Mouse (Mus musculus) brain, embryonic 14.5 days (tissue): Measurements from ENCODE around the gene Hist2h3b. TPM values are rescaled to one million over a fixed set of nuclear protein-coding genes. Genes with fewer than 3 reads are reported as not detected.
A peak's percentile ranks its signal among the peaks of the same experiment; 100 is the strongest.

Experiments
- DNase-seq: peaks from one replicate; pipeline ENCODE4 v3.0.0-alpha.2; 2011; ENCODE audit warnings: low read depth
- CTCF ChIP-seq: fragments of 200-500 bp; IDR thresholded peaks from 2 replicates; pipeline ENCODE4 v1.5.1; 2012; ENCODE audit warnings: inconsistent platforms, mild to moderate bottlenecking, moderate library complexity, borderline replicate concordance; ENCODE audit not compliant: insufficient read depth, insufficient read length; ENCODE audit errors: extremely low read depth
- POLR2A ChIP-seq: fragments of 200-500 bp; IDR thresholded peaks from 2 replicates; pipeline ENCODE4 v1.6.1; 2012; ENCODE audit warnings: mild to moderate bottlenecking, inconsistent platforms, borderline replicate concordance; ENCODE audit not compliant: poor library complexity, insufficient read depth, insufficient read length, severe bottlenecking; ENCODE audit errors: extremely low read depth
- polyA plus RNA-seq: library from polyadenylated mRNA; depleted of rRNA; stranded (reverse); fragments of >200 nt; gene quantifications from 2 replicates; pipeline ENCODE4 v1.2.3, GENCODE M21; 2012; rRNA removed

The Hist2h3b gene
- polyA plus RNA-seq, 1 experiment: 76.5 TPM

DNA sequence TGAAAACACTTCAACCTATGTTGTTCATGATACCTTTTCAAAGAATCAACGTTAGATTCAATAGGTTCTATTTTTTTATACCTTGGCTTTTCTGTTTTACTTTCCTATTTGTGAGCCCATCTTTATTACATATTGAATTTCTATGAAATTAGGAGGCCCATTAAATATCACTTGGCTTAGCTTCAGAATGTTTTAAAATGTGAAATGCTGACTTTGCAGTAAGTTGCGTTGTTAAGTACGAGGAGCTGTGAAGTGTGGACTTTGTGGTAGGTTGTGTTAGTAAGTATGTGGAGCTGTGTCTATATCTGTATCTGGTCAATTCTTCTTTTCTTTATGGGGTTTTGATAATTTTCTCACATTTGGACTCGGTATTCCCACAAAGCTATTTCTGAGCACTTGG lies 29.9 kb downstream of the Hist2h3b start:
- TF ChIP-seq CTCF (no peak), POLR2A (no peak)
- no peak for DNase-seq

DNA sequence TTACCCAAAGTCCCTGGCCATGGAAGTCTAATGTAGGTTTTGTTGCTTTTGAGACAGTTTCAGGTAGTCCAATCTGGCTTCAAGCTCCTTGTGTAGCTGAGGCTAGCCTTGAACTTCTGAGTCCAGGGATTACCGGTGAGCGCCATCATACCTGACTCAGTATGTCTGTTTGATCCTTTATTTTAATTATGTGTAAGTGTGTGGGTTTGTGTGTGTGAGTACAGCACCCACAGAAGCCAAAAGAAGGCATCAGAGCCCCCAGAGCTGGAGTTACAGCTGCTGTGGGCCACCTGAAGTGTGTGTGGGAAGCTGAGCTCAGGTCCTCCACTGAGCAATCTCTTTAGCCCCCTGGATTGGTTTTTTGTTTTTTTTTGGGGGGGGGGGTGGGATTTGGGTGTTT lies 31.1 kb downstream of the Hist2h3b start:
- no peak for DNase-seq
- TF ChIP-seq POLR2A: no peak
- TF ChIP-seq CTCF: no peak

DNA sequence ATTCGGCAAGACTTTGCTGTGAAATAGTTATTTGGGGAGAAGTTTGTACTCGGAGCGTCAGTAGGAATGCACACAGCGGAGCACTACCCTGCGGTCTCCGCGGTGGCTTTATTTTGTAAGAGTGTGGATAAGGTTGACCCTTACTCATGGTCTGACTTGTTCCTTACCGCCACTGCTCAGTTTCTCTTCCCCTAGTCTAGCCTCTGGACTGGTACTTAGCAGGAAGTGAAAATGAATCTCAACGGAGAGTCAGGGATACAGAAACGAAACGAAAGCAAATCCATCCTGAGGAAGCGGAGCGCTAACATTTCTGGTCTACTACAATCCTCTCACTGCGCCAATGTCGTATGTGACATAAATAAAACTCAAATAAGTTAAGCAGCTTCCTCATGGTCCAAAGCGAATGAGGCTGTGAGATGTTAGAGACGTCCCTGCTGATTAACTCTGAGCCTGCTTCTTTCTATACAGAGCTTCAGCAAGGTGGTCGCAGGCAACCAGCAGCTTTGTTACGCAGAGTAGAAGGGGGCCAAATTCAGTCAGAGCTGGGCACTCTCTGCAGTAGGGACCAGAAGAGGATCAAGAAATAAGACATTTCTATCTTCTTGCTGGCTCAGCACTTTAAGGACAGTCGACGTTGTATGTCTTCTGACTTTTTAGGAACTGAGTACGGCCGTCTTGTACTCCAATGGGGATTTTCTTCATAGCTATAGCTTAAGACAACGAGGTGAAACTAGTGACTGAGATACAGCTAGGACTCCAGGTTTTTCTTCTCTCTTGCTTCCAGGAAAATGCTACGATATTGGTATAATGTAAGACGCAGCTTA lies 32.5 kb downstream of the Hist2h3b start:
- DNase-seq: no peak
- TF ChIP-seq POLR2A: no peak

DNA sequence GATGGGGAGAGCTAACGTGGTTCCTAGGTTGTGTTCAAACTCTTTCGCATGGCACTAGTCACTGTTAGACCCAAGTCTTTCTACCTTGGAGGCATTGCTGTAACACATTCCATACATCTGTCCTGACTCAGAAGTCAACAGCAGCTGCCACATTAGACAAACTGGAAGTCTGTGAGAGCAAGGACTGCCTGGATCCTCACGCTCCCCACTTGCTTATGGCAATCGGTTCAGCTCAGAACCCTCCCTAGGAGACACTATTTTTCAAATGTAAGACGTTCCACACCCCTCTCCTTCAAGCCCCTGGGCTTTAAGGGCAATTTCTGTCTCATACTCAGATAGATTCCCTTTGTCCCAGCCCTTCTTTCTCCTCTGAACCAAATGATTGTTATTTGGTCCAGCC lies 33.6 kb downstream of the Hist2h3b start:
- TF ChIP-seq CTCF (no peak), POLR2A (no peak)
- no peak for DNase-seq

DNA sequence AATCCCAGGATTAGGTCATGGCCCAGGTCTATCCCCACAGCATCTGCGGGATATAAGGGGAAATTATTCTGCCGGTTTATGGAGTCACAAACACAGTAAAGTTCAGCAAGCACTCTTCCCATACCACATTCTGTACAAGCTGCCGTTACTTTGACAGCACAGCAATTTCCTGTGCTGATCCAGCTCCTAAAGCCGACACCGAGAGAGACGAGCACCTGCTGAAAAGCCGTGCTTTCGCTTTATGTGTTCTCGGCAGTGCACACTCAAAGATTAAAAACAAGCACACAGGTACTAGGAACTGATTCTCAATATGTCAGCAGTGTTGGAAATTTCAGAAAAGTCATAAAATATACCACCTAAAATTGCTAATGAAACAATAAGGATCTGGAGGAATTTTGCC lies 38.1 kb downstream of the Hist2h3b start:
- TF ChIP-seq POLR2A: no peak
- TF ChIP-seq CTCF: no peak
- DNase-seq: no peak

DNA sequence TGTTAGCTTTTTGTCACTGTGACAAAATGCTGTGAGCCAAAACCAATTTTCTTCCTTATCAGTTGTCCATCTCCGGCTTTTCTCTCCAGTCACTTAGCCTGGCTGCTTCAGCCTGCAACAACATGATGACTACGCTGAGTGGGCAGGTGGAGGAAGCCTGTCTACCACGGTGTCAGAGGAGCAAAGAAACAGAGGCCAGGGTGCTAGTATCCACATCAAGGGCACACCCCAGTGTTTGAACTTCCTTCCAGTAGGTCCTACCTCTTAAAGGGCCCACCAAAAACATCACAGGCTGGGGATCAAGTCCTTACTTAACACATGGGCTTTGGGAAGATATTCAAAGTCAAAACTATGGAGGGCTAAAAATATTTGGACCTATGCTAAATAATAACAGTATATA lies 41.0 kb downstream of the Hist2h3b start:
- no peak for DNase-seq
- TF ChIP-seq POLR2A (no peak), CTCF (no peak)

DNA sequence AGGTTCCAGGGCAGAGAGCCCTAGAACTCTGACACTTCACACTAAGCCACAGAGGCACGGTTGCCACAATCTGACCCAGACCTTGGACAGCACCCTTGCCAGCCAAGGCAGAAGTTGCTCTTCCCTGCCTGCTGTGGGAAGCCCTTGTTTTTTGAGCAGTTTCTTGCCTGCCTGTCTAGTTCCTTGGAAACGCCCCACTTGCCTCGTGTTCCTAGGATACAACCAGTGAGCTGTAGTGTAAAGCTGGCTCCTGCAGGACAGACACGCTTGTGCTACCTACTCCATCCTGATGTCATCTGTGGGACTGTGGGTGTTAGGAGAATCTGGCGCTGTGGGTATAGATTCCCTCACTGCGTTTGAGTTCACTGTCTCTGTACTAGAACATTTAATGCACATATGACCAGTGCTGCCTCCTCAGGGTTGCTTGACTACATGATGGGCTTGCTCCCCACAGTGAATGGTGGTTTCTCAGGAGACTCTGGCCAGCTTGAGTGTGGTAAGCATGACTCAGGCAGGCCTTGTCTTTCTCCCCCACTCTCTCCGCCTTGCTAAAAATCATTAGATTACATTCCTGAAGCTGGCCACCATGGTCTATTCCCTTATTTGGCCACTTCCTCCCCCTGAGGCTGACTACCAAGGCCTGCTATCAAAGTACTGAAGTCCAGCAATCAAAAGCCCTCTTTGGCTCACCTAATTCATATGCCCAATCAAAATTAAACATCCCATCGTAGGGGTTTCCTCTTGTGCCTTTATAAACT lies 44.1 kb downstream of the Hist2h3b start:
- no peak for TF ChIP-seq CTCF
- no peak for TF ChIP-seq POLR2A
- peak; percentile 5 for DNase-seq

Other genes starting within 250 kb of the Hist2h3b start
- gene Vps45, start 210.2 kb upstream of the Hist2h3b start, polyA plus RNA-seq: 30.8 and 31.3 TPM in 2 replicates
- 7.0 and 8.6 TPM in 2 replicates for gene Otud7b, start 164.1 kb upstream of the Hist2h3b start, polyA plus RNA-seq
- 10.1 and 10.2 TPM in 2 replicates for gene Mtmr11, start 106.7 kb upstream of the Hist2h3b start, polyA plus RNA-seq
- 112 and 140 TPM in 2 replicates for gene Sf3b4, start 96.3 kb upstream of the Hist2h3b start, polyA plus RNA-seq
- gene Sv2a, start 87.5 kb upstream of the Hist2h3b start, polyA plus RNA-seq: 101 and 136 TPM in 2 replicates
- gene Bola1, start 48.9 kb upstream of the Hist2h3b start, polyA plus RNA-seq: 48.1 and 54.5 TPM in 2 replicates
- gene Hist2h2ab, start 48.8 kb upstream of the Hist2h3b start, polyA plus RNA-seq: 2.2 and 10.2 TPM in 2 replicates
- gene Hist2h2ac, start 47.8 kb upstream of the Hist2h3b start, polyA plus RNA-seq: 8.3 and 12.6 TPM in 2 replicates
- 12.3 and 19.6 TPM in 2 replicates for gene Hist2h2be, start 47.5 kb upstream of the Hist2h3b start, polyA plus RNA-seq
- gene Hist2h3c2, start 29.5 kb upstream of the Hist2h3b start, polyA plus RNA-seq: 62.0 and 84.4 TPM in 2 replicates
- gene Hist2h2aa2, start 28.4 kb upstream of the Hist2h3b start, polyA plus RNA-seq: 7.9 and 27.8 TPM in 2 replicates
- 90.6 and 97.0 TPM in 2 replicates for gene Hist2h2aa1, start 23.2 kb upstream of the Hist2h3b start, polyA plus RNA-seq
- gene Hist2h3c1, start 22.0 kb upstream of the Hist2h3b start, polyA plus RNA-seq: not detected in 2 replicates
- gene Hist2h4, start 5.3 kb upstream of the Hist2h3b start, polyA plus RNA-seq: 5.9 and 7.0 TPM in 2 replicates
- gene Hist2h2bb, start 1.1 kb downstream of the Hist2h3b start, polyA plus RNA-seq: 9.3 and 14.5 TPM in 2 replicates
- gene Fcgr1, start 25.3 kb downstream of the Hist2h3b start, polyA plus RNA-seq: 1.4 and 1.8 TPM in 2 replicates
- gene BC107364, start 183.7 kb downstream of the Hist2h3b start, polyA plus RNA-seq: 0.05 TPM in 1 of 2 replicates, not detected in the other